Mouse (Mus musculus): ENCODE measurements around the gene Zfp94. TPM values are rescaled to one million over a fixed set of nuclear protein-coding genes. Genes with fewer than 3 reads are reported as not detected.

The Zfp94 gene
- polyA plus RNA-seq, 1 experiment from 2014 or later: 3.2 TPM

GRCm38 (mm10) chr7:24293061-24293851 lies 23.2 kb downstream of the Zfp94 start:
- ATAC-seq: no peak
- no peak for TF ChIP-seq CTCF (IDR thresholded peaks at IDR 0.05; ENCODE audit: low read depth)
- Histone ChIP-seq H3K9me3 (ENCODE audit: control insufficient read depth) (no peaks in the 10 kb centered on the region), H3K4me1 (replicated peaks; ENCODE audit: control insufficient read depth, insufficient read depth, low read length) (no peaks in the 10 kb centered on the region), H3K27me3 (replicated peaks; ENCODE audit: control insufficient read depth, insufficient read depth, low read length) (no peaks in the 10 kb centered on the region), H3K9ac (ENCODE audit: low read depth, low read length) (no peak overlapping the region), H3K27ac (ENCODE audit: low read depth, low read length) (no peak overlapping the region), H3K36me3 (ENCODE audit: control insufficient read depth, insufficient read depth) (peaks cover 46% of the 10 kb centered on the region), H3K4me3 (ENCODE audit: low read depth, low read length) (no peak overlapping the region), H3K4me2 (replicated peaks; ENCODE audit: low read depth) (no peak overlapping the region)
- WGBS: 65% methylated on average over 12 of the region's 12 CpGs

DNA sequence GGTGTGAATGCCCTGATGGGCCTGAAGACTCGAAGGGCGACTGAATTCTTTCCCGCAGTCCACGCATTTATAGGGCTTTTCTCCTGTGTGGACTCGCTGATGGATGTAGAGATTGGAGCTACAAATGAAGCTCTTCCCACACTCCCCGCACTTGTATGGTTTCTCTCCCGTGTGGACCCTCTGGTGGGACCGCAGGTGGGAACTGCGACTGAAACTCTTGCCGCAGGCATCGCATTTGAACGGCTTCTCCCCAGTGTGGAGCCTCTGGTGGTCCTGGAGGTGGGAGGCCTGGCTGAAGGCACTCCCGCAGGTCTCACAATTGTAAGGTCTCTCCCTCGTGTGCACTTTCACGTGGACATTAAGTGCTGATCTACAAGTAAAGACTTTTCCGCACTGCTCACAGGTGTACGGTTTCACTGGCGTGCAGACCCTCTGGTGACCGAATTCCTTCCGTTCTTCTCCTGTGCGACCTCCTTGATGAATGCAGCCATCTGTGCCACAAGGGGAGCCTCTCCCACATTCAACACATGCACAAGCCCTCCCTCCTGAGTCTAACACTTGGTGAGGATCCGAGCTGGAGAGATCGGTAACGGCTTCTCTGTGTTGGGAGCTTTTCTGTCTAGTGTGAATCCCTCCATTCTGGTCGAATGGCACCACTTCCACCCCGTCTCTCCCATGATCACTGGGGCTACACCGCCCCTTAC lies 24.9 kb downstream of the Zfp94 start:
- H3K27me3 ChIP-seq (replicated peaks; ENCODE audit: control insufficient read depth, insufficient read depth, low read length): no peaks in the 10 kb centered on the region
- peak overlapping the region; percentile 28; the same call in 1 of the 2 replicates for H3K27ac ChIP-seq (ENCODE audit: low read depth, low read length)
- ATAC-seq: no peak
- no peak overlapping the region for H3K9ac ChIP-seq (ENCODE audit: low read depth, low read length)
- H3K9me3 ChIP-seq (ENCODE audit: control insufficient read depth): no peaks in the 10 kb centered on the region
- no peak overlapping the region for H3K4me3 ChIP-seq (ENCODE audit: low read depth, low read length)
- 92% methylated on average over 27 of the region's 27 CpGs for WGBS
- no peak for TF ChIP-seq CTCF (IDR thresholded peaks at IDR 0.05; ENCODE audit: low read depth)
- no peaks in the 10 kb centered on the region for H3K4me1 ChIP-seq (replicated peaks; ENCODE audit: control insufficient read depth, insufficient read depth, low read length)
- peaks cover 46% of the 10 kb centered on the region for H3K36me3 ChIP-seq (ENCODE audit: control insufficient read depth, insufficient read depth)
- no peak overlapping the region for H3K4me2 ChIP-seq (replicated peaks; ENCODE audit: low read depth)

- Histone ChIP-seq H3K36me3 (ENCODE audit: control insufficient read depth, insufficient read depth) (peaks cover 33% of the 10 kb centered on the region), H3K4me1 (replicated peaks; ENCODE audit: control insufficient read depth, insufficient read depth, low read length) (no peaks in the 10 kb centered on the region), H3K9me3 (ENCODE audit: control insufficient read depth) (no peaks in the 10 kb centered on the region), H3K4me3 (ENCODE audit: low read depth, low read length) (no peak overlapping the region), H3K27me3 (replicated peaks; ENCODE audit: control insufficient read depth, insufficient read depth, low read length) (no peaks in the 10 kb centered on the region), H3K4me2 (replicated peaks; ENCODE audit: low read depth) (no peak overlapping the region), H3K9ac (ENCODE audit: low read depth, low read length) (no peak overlapping the region), H3K27ac (ENCODE audit: low read depth, low read length) (no peak overlapping the region)
- 95% methylated on average over 4 of the region's 4 CpGs for WGBS
- ATAC-seq: no peak
- no peak for TF ChIP-seq CTCF (IDR thresholded peaks at IDR 0.05; ENCODE audit: low read depth)
Measured at GRCm38 (mm10) chr7:24290106-24290693, 26.3 kb downstream of the Zfp94 start.

DNA sequence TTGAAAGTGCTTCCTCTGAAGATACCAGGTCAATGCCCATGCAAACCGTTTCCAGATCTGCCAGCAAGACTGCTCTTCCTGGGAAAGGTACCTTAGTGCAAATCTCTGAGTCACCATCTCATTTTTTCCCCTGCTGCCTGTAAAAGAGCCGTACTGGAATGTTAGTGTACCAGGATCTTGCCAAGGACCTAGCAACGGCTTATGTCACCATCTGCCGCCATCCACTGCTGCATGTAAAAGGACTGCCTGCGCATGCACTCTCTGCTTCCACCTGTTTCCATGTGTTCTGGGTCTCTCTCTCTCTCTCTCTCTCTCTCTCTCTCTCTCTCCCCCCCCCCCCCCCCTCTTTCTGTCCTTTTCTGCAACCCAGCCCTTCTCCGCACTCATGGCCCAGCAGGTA lies 28.0 kb downstream of the Zfp94 start:
- no peak for ATAC-seq
- Histone ChIP-seq H3K27ac (ENCODE audit: low read depth, low read length) (no peak overlapping the region), H3K4me2 (replicated peaks; ENCODE audit: low read depth) (no peak overlapping the region), H3K36me3 (ENCODE audit: control insufficient read depth, insufficient read depth) (peaks cover 20% of the 10 kb centered on the region), H3K4me3 (ENCODE audit: low read depth, low read length) (no peak overlapping the region), H3K4me1 (replicated peaks; ENCODE audit: control insufficient read depth, insufficient read depth, low read length) (no peaks in the 10 kb centered on the region), H3K9ac (ENCODE audit: low read depth, low read length) (no peak overlapping the region), H3K27me3 (replicated peaks; ENCODE audit: control insufficient read depth, insufficient read depth, low read length) (no peaks in the 10 kb centered on the region), H3K9me3 (ENCODE audit: control insufficient read depth) (no peaks in the 10 kb centered on the region)
- 92% methylated on average over 6 of the region's 6 CpGs for WGBS
- no peak for TF ChIP-seq CTCF (IDR thresholded peaks at IDR 0.05; ENCODE audit: low read depth)

DNA sequence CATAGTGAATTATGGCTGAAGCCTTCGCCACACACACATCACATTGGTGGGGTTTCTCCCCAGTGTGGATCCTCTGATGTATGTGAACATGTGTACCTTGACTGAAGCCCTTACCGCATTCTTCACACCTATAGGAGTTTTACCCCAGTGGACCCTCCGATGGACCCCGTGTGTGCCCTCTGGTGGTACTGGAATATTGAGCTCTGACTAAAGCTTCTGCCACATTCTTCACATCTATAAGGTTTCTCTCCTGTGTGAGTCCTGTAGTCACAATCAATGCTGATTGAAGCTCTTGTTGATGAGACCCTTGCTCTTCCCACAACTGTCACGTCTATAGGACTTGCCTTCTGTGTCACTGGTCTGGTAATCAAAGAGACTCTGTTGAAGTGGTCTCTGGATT lies 28.8 kb downstream of the Zfp94 start:
- no peak overlapping the region for H3K4me3 ChIP-seq (ENCODE audit: low read depth, low read length)
- peaks cover 16% of the 10 kb centered on the region for H3K36me3 ChIP-seq (ENCODE audit: control insufficient read depth, insufficient read depth)
- H3K9me3 ChIP-seq (ENCODE audit: control insufficient read depth): no peaks in the 10 kb centered on the region
- 84% methylated on average over 5 of the region's 5 CpGs for WGBS
- H3K27me3 ChIP-seq (replicated peaks; ENCODE audit: control insufficient read depth, insufficient read depth, low read length): no peaks in the 10 kb centered on the region
- H3K4me2 ChIP-seq (replicated peaks; ENCODE audit: low read depth): no peak overlapping the region
- TF ChIP-seq CTCF (IDR thresholded peaks at IDR 0.05; ENCODE audit: low read depth): no peak
- no peak overlapping the region for H3K27ac ChIP-seq (ENCODE audit: low read depth, low read length)
- no peaks in the 10 kb centered on the region for H3K4me1 ChIP-seq (replicated peaks; ENCODE audit: control insufficient read depth, insufficient read depth, low read length)
- ATAC-seq: no peak
- no peak overlapping the region for H3K9ac ChIP-seq (ENCODE audit: low read depth, low read length)

DNA sequence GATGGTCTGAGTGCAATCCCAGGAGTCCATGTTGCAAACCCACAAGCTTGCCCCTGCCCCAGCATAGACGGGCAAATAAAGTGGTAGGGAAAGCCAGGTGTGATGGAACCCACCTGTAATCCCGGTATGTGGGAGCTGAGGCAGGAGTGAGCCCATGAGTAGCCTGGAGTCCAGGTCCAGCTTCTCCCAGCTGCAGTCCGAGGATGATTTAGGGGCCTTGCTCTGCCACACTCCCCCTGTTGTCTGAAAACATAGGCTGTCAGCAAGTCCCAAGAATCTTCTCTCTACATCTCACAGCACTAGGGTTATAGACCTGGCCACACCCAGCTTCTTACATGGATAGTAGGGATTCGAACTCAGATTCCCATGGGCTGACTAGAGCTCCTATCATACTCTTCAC lies 29.6 kb downstream of the Zfp94 start:
- peaks cover 10% of the 10 kb centered on the region for H3K36me3 ChIP-seq (ENCODE audit: control insufficient read depth, insufficient read depth)
- H3K9ac ChIP-seq (ENCODE audit: low read depth, low read length): no peak overlapping the region
- H3K27ac ChIP-seq (ENCODE audit: low read depth, low read length): no peak overlapping the region
- no peak overlapping the region for H3K4me3 ChIP-seq (ENCODE audit: low read depth, low read length)
- no peak for ATAC-seq
- no peak for TF ChIP-seq CTCF (IDR thresholded peaks at IDR 0.05; ENCODE audit: low read depth)
- no peaks in the 10 kb centered on the region for H3K4me1 ChIP-seq (replicated peaks; ENCODE audit: control insufficient read depth, insufficient read depth, low read length)
- no peaks in the 10 kb centered on the region for H3K9me3 ChIP-seq (ENCODE audit: control insufficient read depth)
- 74% methylated on average over 4 of the region's 4 CpGs for WGBS
- H3K27me3 ChIP-seq (replicated peaks; ENCODE audit: control insufficient read depth, insufficient read depth, low read length): no peaks in the 10 kb centered on the region
- H3K4me2 ChIP-seq (replicated peaks; ENCODE audit: low read depth): no peak overlapping the region

Measured in intestine, postnatal 0 days (tissue).